Mouse (Mus musculus) MEL (cell line): ENCODE results near the gene Cdkn1b. TPM values are rescaled to one million over a fixed set of nuclear protein-coding genes. Genes with fewer than 3 reads are reported as not detected.
A peak's percentile ranks its signal among the peaks of the same experiment; 100 is the strongest.

Experiments used
- DNase-seq: peaks from one replicate; pipeline ENCODE4 v3.0.0; 2011; ENCODE audit warnings: low read depth, low spot score
- H3K27ac ChIP-seq: 2 replicates; pipeline ENCODE4 v1.5.1; 2012; ENCODE audit warnings: low read depth, mild to moderate bottlenecking, control low read depth, low read length, moderate library complexity; ENCODE audit not compliant: control insufficient read depth
- H3K27me3 ChIP-seq, 2 experiments: fragments of 150-350 bp in 1 of 2; sonication (generic) in 1 of 2; 2 replicates each; pipeline ENCODE4 v1.6.1; 2012; ENCODE audit warnings: low read length in 2 of 2, mild to moderate bottlenecking in 2 of 2, improper control_type of control experiment in 1 of 2, moderate library complexity in 1 of 2; ENCODE audit not compliant: insufficient read depth in 2 of 2, control insufficient read depth in 1 of 2
- H3K36me3 ChIP-seq, 2 experiments: 2 replicates each; pipeline ENCODE4 v1.6.1; 2012 to 2014; ENCODE audit warnings: low read length in 2 of 2, improper control_type of control experiment in 1 of 2, inconsistent platforms in 1 of 2, mild to moderate bottlenecking in 1 of 2; ENCODE audit not compliant: insufficient read depth in 2 of 2, control insufficient read depth in 1 of 2
- H3K4me1 ChIP-seq, 2 experiments: fragments of 150-350 bp in 1 of 2; sonication (generic) in 1 of 2; 2 replicates each; pipeline ENCODE4 v1.6.1; 2012; ENCODE audit warnings: low read length in 2 of 2, improper control_type of control experiment in 1 of 2, mild to moderate bottlenecking in 1 of 2; ENCODE audit not compliant: insufficient read depth in 2 of 2, control insufficient read depth in 1 of 2
- H3K4me3 ChIP-seq, 2 experiments: fragments of 150-350 bp in 1 of 2; sonication (generic) in 1 of 2; 2 replicates each; pipeline ENCODE4 v1.5.1; 2012; ENCODE audit warnings: low read depth in 2 of 2, low read length in 2 of 2, mild to moderate bottlenecking in 2 of 2, moderate library complexity in 2 of 2, control low read depth in 1 of 2, improper control_type of control experiment in 1 of 2; ENCODE audit not compliant: control insufficient read depth in 1 of 2, insufficient read depth in 1 of 2
- H3K79me2 ChIP-seq: 2 replicates; pipeline ENCODE4 v1.6.1; 2012; ENCODE audit warnings: mild to moderate bottlenecking, low read length, moderate library complexity; ENCODE audit not compliant: control insufficient read depth, poor library complexity, insufficient read depth
- H3K9ac ChIP-seq: 2 replicates; pipeline ENCODE4 v1.6.1; 2012; ENCODE audit warnings: low read depth, mild to moderate bottlenecking, control low read depth, low read length, moderate library complexity; ENCODE audit not compliant: control insufficient read depth, poor library complexity, severe bottlenecking
- H3K9me3 ChIP-seq: fragments of 150-350 bp; sonication (generic); replicated peaks from 2 replicates; pipeline ENCODE4 v1.6.1; 2012; ENCODE audit warnings: mild to moderate bottlenecking, low read length, improper control_type of control experiment, moderate library complexity; ENCODE audit not compliant: insufficient read depth
- BHLHE40 ChIP-seq: IDR thresholded peaks from 2 replicates; pipeline ENCODE4 v1.6.1; 2012; ENCODE audit warnings: low read depth, mild to moderate bottlenecking, inconsistent platforms, low read length, improper control_type of control experiment, borderline replicate concordance
- CTCF ChIP-seq, 3 experiments: IDR thresholded peaks in 2 of 3; conservative IDR thresholded peaks in 1 of 3; 2 replicates each; pipeline ENCODE4 v1.5.1; 2011 to 2012; ENCODE audit warnings: low read length in 3 of 3, low read depth in 2 of 3, mild to moderate bottlenecking in 2 of 3, improper control_type of control experiment in 1 of 3, inconsistent platforms in 1 of 3, mixed read lengths in 1 of 3, moderate library complexity in 1 of 3; ENCODE audit not compliant: control insufficient read depth in 1 of 3, insufficient read depth in 1 of 3, poor library complexity in 1 of 3, severe bottlenecking in 1 of 3
- EP300 ChIP-seq, 2 experiments: IDR thresholded peaks; 2 replicates each; pipeline ENCODE4 v1.6.1; 2011; ENCODE audit warnings: improper control_type of control experiment in 2 of 2, low read length in 2 of 2, low read depth in 1 of 2, mild to moderate bottlenecking in 1 of 2
- GABPA ChIP-seq: IDR thresholded peaks from 2 replicates; pipeline ENCODE4 v1.6.1; 2012; ENCODE audit warnings: low read depth, mild to moderate bottlenecking, inconsistent platforms, low read length, improper control_type of control experiment, moderate library complexity
- GATA1 ChIP-seq: IDR thresholded peaks from 2 replicates; pipeline ENCODE4 v1.6.1; 2011; ENCODE audit warnings: low read depth, low read length, improper control_type of control experiment
- HCFC1 ChIP-seq: IDR thresholded peaks from 2 replicates; pipeline ENCODE4 v1.6.1; 2012; ENCODE audit warnings: low read depth, mild to moderate bottlenecking, inconsistent platforms, low read length, improper control_type of control experiment, moderate library complexity
- MAX ChIP-seq: IDR thresholded peaks from 2 replicates; pipeline ENCODE4 v1.6.1; 2011; ENCODE audit warnings: low read length, improper control_type of control experiment
- MXI1 ChIP-seq: IDR thresholded peaks from 2 replicates; pipeline ENCODE4 v1.6.1; 2011; ENCODE audit warnings: mild to moderate bottlenecking, low read depth, low read length, improper control_type of control experiment
- MYB ChIP-seq: IDR thresholded peaks from 2 replicates; pipeline ENCODE4 v1.6.1; 2011; ENCODE audit warnings: mild to moderate bottlenecking, low read depth, low read length, improper control_type of control experiment
- RAD21 ChIP-seq: IDR thresholded peaks from 2 replicates; pipeline ENCODE4 v1.6.1; 2011; ENCODE audit warnings: mild to moderate bottlenecking, low read depth, low read length, improper control_type of control experiment
- RCOR1 ChIP-seq: IDR thresholded peaks from 2 replicates; pipeline ENCODE4 v1.6.1; 2012; ENCODE audit warnings: low read depth, mild to moderate bottlenecking, inconsistent platforms, low read length, improper control_type of control experiment
- SIN3A ChIP-seq: IDR thresholded peaks from 2 replicates; pipeline ENCODE4 v1.6.1; 2012; ENCODE audit warnings: low read length, improper control_type of control experiment, inconsistent platforms
- TBP ChIP-seq: IDR thresholded peaks from 2 replicates; pipeline ENCODE4 v1.8.0; 2011; ENCODE audit warnings: low read depth, low read length, improper control_type of control experiment
- USF1 ChIP-seq: IDR thresholded peaks from 2 replicates; pipeline ENCODE4 v1.6.1; 2014; ENCODE audit warnings: low read depth, mild to moderate bottlenecking, inconsistent platforms, low read length, improper control_type of control experiment, moderate library complexity
- ZC3H11A ChIP-seq: IDR thresholded peaks from 2 replicates; pipeline ENCODE4 v1.6.1; 2012; ENCODE audit warnings: low read depth, mild to moderate bottlenecking, inconsistent platforms, low read length, improper control_type of control experiment
- ZKSCAN1 ChIP-seq: IDR thresholded peaks from 2 replicates; pipeline ENCODE4 v1.6.1; 2012; ENCODE audit warnings: low read depth, mild to moderate bottlenecking, inconsistent platforms, low read length, improper control_type of control experiment, moderate library complexity
- ZNF384 ChIP-seq: IDR thresholded peaks from 2 replicates; pipeline ENCODE4 v1.6.1; 2012; ENCODE audit warnings: low read depth, mild to moderate bottlenecking, inconsistent platforms, low read length, improper control_type of control experiment
- polyA plus RNA-seq, 2 experiments: library from polyadenylated mRNA; stranded (reverse) in 1 of 2; unstranded in 1 of 2; fragments of >175 nt in 1 of 2; fragments of >200 nt in 1 of 2; gene quantifications; 2 replicates each; pipeline versions ENCODE4 v1.2.1 to v1.2.4; 2012; ENCODE audit warnings: low replicate concordance in 2 of 2, low read depth in 1 of 2; ENCODE audit not compliant: insufficient read length in 2 of 2, insufficient read depth in 1 of 2, missing spikeins in 1 of 2
- total RNA-seq: library from RNA; depleted of rRNA; stranded (reverse); fragments of 300-350 nt; gene quantifications from 2 replicates; pipeline ENCODE4 v1.2.3, GENCODE M21; 2012

Cdkn1b gene
- total and polyA plus RNA-seq, 3 experiments = 7.7 to 21.2 TPM; not detected in 1

DNA sequence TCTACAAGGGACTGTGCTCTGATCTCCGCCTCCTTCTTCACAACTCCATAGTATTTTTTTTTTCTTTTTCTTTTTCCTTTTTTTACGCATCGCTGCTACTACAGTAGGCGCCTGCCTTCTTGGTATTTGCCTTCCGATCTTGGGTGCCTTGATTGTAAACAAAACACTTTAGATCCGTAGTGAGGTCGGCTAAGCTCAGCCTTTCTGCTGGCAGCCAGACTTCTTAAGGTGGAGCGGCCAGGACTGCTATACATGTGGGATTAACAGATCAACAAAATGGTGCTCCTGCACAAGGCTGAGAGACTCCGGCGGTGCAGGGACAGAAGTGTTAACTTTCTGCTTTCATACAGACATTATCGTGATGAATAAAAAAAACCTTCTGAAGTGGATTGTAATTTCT is 3.1 kb upstream of the Cdkn1b start:
- Histone ChIP-seq H3K4me1 (peaks cover 0 to 13% of the 10 kb centered on the region in 2 experiments; a peak in 2 of 4 replicates), H3K9me3 (no peaks in the 10 kb centered on the region), H3K27me3 (no peaks in the 10 kb centered on the region), H3K4me3 (peak overlapping the region; percentile 68 to 84), H3K9ac (peak overlapping the region; percentile 57), H3K27ac (peak overlapping the region; percentile 42), H3K36me3 (peaks cover 0 to 8% of the 10 kb centered on the region in 2 experiments; a peak in 2 of 4 replicates), H3K79me2 (peaks cover 18% of the 10 kb centered on the region)
- no peak for TF ChIP-seq CTCF (IDR thresholded peaks at IDR 0.05 in 2 of 3, conservative IDR thresholded peaks at IDR 0.05 in 1 of 3; ENCODE audit: control insufficient read depth in 1 of 3, insufficient read depth in 1 of 3, low read depth in 2 of 3, low read length in 3 of 3, poor library complexity in 1 of 3, severe bottlenecking in 1 of 3)
- no peak for TF ChIP-seq EP300 (IDR thresholded peaks at IDR 0.05; ENCODE audit: low read depth in 1 of 2, low read length in 2 of 2)
- peak; percentile 59; the same call in 1 of the 2 replicates for TF ChIP-seq TBP
- no peak for TF ChIP-seq MYB
- peak; percentile 99 for TF ChIP-seq SIN3A
- peak; percentile 83 for TF ChIP-seq MXI1
- no peak for TF ChIP-seq ZKSCAN1
- peak; percentile 60 for TF ChIP-seq MAX
- TF ChIP-seq GATA1 = 0 out of 2 replicates have a peak, but pooled peaks have one; percentile 36
- TF ChIP-seq BHLHE40 = peak; percentile 41; the same call in 1 of the 2 replicates
- peak; percentile 76; the same call in 1 of the 2 replicates for TF ChIP-seq ZNF384
- peak; percentile 72 for TF ChIP-seq HCFC1
- peak; percentile 88 for DNase-seq

GRCm38 (mm10) chr6:134918769-134919168 is 1.4 kb upstream of the Cdkn1b start:
- Histone ChIP-seq H3K9me3 (no peaks in the 10 kb centered on the region), H3K36me3 (peaks cover 0 to 18% of the 10 kb centered on the region in 2 experiments; a peak in 3 of 4 replicates), H3K79me2 (peaks cover 23% of the 10 kb centered on the region), H3K4me1 (peaks cover 0 to 13% of the 10 kb centered on the region in 2 experiments; a peak in 2 of 4 replicates), H3K9ac (no peak overlapping the region), H3K27me3 (no peaks in the 10 kb centered on the region), H3K27ac (no peak overlapping the region), H3K4me3 (no peak overlapping the region)
- TF ChIP-seq MAX (no peak), RCOR1 (no peak), GABPA (no peak), ZC3H11A (no peak), TBP (no peak), RAD21 (no peak), USF1 (no peak)
- no peak for DNase-seq
